Mouse (Mus musculus) myocyte (in vitro differentiated cells): ENCODE data around the gene Plcb1.

Experiments used
- E2F4 ChIP-seq: IDR thresholded peaks from one replicate; pipeline ENCODE4 v1.6.1; 2011; ENCODE audit warnings: mild to moderate bottlenecking, control low read depth, moderate library complexity; ENCODE audit not compliant: insufficient read depth
- MAX ChIP-seq: IDR thresholded peaks from one replicate; pipeline ENCODE4 v1.6.1; 2011; ENCODE audit warnings: low read depth, mild to moderate bottlenecking, control low read depth
- MYOD1 ChIP-seq, 3 experiments: IDR thresholded peaks; one replicate each; pipeline ENCODE4 v1.6.1; 2011; ENCODE audit warnings: control low read depth in 2 of 3, low read depth in 2 of 3, mild to moderate bottlenecking in 2 of 3, moderate library complexity in 1 of 3; ENCODE audit not compliant: insufficient read length in 2 of 3, control insufficient read depth in 1 of 3
- MYOG ChIP-seq, 3 experiments: IDR thresholded peaks; one replicate each; pipeline ENCODE4 v1.6.1; 2011; ENCODE audit warnings: control low read depth in 2 of 3, low read depth in 2 of 3, mild to moderate bottlenecking in 2 of 3; ENCODE audit not compliant: insufficient read length in 2 of 3, control insufficient read depth in 1 of 3, insufficient read depth in 1 of 3
- POLR2A ChIP-seq: IDR thresholded peaks from one replicate; pipeline ENCODE4 v1.6.1; 2011; ENCODE audit warnings: low read depth, mild to moderate bottlenecking, control low read depth, moderate library complexity; ENCODE audit not compliant: insufficient read length
- POLR2AphosphoS2 ChIP-seq: IDR thresholded peaks from one replicate; pipeline ENCODE4 v1.6.1; 2011; ENCODE audit warnings: low read depth, control low read depth; ENCODE audit not compliant: insufficient read length
- TCF12 ChIP-seq: IDR thresholded peaks from one replicate; pipeline ENCODE4 v1.6.1; 2011; ENCODE audit warnings: mild to moderate bottlenecking, control low read depth; ENCODE audit not compliant: poor library complexity, insufficient read depth, severe bottlenecking
- TCF3 ChIP-seq: IDR thresholded peaks from one replicate; pipeline ENCODE4 v1.6.1; 2011; ENCODE audit warnings: low read depth, control low read depth; ENCODE audit not compliant: insufficient read length
- USF1 ChIP-seq: IDR thresholded peaks from one replicate; pipeline ENCODE4 v1.6.1; 2011; ENCODE audit warnings: low read depth, mild to moderate bottlenecking, control low read depth, moderate library complexity

DNA sequence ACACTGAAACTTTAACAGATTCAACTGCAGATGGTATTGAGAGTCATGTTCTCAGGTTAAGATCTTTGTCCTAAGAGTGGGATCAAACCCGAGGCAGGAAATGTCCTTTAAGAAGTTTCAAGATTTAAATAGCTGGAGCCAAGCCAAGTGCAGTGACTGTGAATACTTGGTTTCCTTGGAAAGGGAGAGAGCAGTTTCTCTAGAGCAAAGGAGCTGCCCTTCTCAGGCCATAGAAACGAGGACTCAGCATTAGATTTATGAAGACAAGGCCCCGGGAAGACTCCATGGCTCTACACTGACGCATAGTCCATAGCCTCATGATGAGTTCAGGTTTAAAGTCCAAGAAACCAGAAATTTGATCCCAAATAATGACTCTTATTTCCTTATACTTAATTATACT lies 457.9 kb downstream of the Plcb1 start:
- no peak for TF ChIP-seq USF1
- TF ChIP-seq POLR2A, result no peak
- no peak for TF ChIP-seq E2F4
- no peak for TF ChIP-seq TCF12
- no peak for TF ChIP-seq POLR2AphosphoS2
- TF ChIP-seq MAX, result no peak
- no peak for TF ChIP-seq TCF3
- TF ChIP-seq MYOG (IDR thresholded peaks at IDR 0.05; ENCODE audit: control insufficient read depth in 1 of 3, insufficient read depth in 1 of 3, insufficient read length in 2 of 3, low read depth in 2 of 3), result no peak
- TF ChIP-seq MYOD1 (IDR thresholded peaks at IDR 0.05; ENCODE audit: control insufficient read depth in 1 of 3, insufficient read length in 2 of 3, low read depth in 2 of 3), result no peak
